Mouse (Mus musculus) CH12.LX (cell line): ENCODE data around the gene Dlg2. TPM values are rescaled to one million over a fixed set of nuclear protein-coding genes. Genes with fewer than 3 reads are reported as not detected.

Experiments
- DNase-seq: peaks from one replicate; pipeline ENCODE4 v3.0.0-alpha.2; 2013; ENCODE audit errors: extremely low read depth
- H3K27ac ChIP-seq: 2 replicates; pipeline ENCODE4 v1.5.1; 2012; ENCODE audit warnings: low read depth, mild to moderate bottlenecking, control low read depth, moderate library complexity; ENCODE audit not compliant: insufficient read depth
- H3K27me3 ChIP-seq: replicated peaks from 2 replicates; pipeline ENCODE3; 2012; ENCODE audit warnings: inconsistent platforms
- H3K36me3 ChIP-seq, 2 experiments: replicated peaks in 1 of 2; 2 replicates each; pipeline versions ENCODE3 to v1.6.1; 2012; ENCODE audit warnings: inconsistent platforms in 1 of 2, low read length in 1 of 2, mild to moderate bottlenecking in 1 of 2, mixed read lengths in 1 of 2, moderate library complexity in 1 of 2; ENCODE audit not compliant: control insufficient read depth in 1 of 2, insufficient read depth in 1 of 2
- H3K4me1 ChIP-seq, 2 experiments: 2 replicates each; pipeline ENCODE4 v1.6.1; 2012; ENCODE audit warnings: inconsistent platforms in 1 of 2, moderate library complexity in 1 of 2; ENCODE audit not compliant: insufficient read depth in 2 of 2, control insufficient read depth in 1 of 2
- H3K4me2 ChIP-seq: 2 replicates; pipeline ENCODE4 v1.6.1; 2012; ENCODE audit warnings: low read depth, mild to moderate bottlenecking, control low read depth; ENCODE audit not compliant: poor library complexity, insufficient read depth, severe bottlenecking
- H3K4me3 ChIP-seq, 3 experiments: fragments of 150-350 bp in 1 of 3; sonication (generic) in 1 of 3; replicated peaks in 1 of 3; 2 replicates each; pipeline versions ENCODE3 to v1.5.1; 2011 to 2012; ENCODE audit warnings: low read depth in 2 of 3, low read length in 2 of 3, mild to moderate bottlenecking in 2 of 3, moderate library complexity in 2 of 3, control low read depth in 1 of 3, improper control_type of control experiment in 1 of 3, inconsistent platforms in 1 of 3, mixed read lengths in 1 of 3; ENCODE audit not compliant: poor library complexity in 1 of 3
- H3K79me2 ChIP-seq: replicated peaks from 2 replicates; pipeline ENCODE4 v1.6.1; 2012; ENCODE audit warnings: mild to moderate bottlenecking, moderate library complexity; ENCODE audit not compliant: control insufficient read depth, poor library complexity, insufficient read depth, severe bottlenecking; ENCODE audit errors: extremely low read depth
- H3K9ac ChIP-seq: 2 replicates; pipeline ENCODE4 v1.6.1; 2012; ENCODE audit warnings: low read depth, mild to moderate bottlenecking, control low read depth, moderate library complexity; ENCODE audit not compliant: insufficient read depth
- H3K9me3 ChIP-seq: replicated peaks from 2 replicates; pipeline ENCODE3; 2012; ENCODE audit warnings: low read length, inconsistent platforms, mixed read lengths
- CTCF ChIP-seq, 2 experiments: IDR thresholded peaks in 1 of 2; conservative IDR thresholded peaks in 1 of 2; 2 replicates each; pipeline ENCODE4 v1.5.1; 2011 to 2012; ENCODE audit warnings: low read depth in 2 of 2, low read length in 2 of 2, improper control_type of control experiment in 1 of 2, inconsistent platforms in 1 of 2, mild to moderate bottlenecking in 1 of 2, moderate library complexity in 1 of 2
- JUND ChIP-seq: conservative IDR thresholded peaks from 2 replicates; pipeline ENCODE4 v1.6.1; 2011; ENCODE audit warnings: low read depth, low read length, improper control_type of control experiment
- KAT2A ChIP-seq: IDR thresholded peaks from 2 replicates; pipeline ENCODE4 v1.6.1; 2012; ENCODE audit warnings: low read length, improper control_type of control experiment, inconsistent platforms; ENCODE audit not compliant: insufficient replicate concordance
- MAX ChIP-seq: IDR thresholded peaks from 2 replicates; pipeline ENCODE4 v1.6.1; 2011; ENCODE audit warnings: low read length, improper control_type of control experiment
- MAZ ChIP-seq: IDR thresholded peaks from 2 replicates; pipeline ENCODE4 v1.6.1; 2012; ENCODE audit warnings: low read depth, mild to moderate bottlenecking, inconsistent platforms, low read length, improper control_type of control experiment, moderate library complexity
- NELFE ChIP-seq: IDR thresholded peaks from 2 replicates; pipeline ENCODE4 v1.6.1; 2011; ENCODE audit warnings: low read depth, low read length, improper control_type of control experiment
- POLR2A ChIP-seq: IDR thresholded peaks from 2 replicates; pipeline ENCODE4 v1.6.1; 2011; ENCODE audit warnings: low read depth, mild to moderate bottlenecking, improper control_type of control experiment, low read length
- RAD21 ChIP-seq: IDR thresholded peaks from 2 replicates; pipeline ENCODE4 v1.6.1; 2011; ENCODE audit warnings: low read depth, mild to moderate bottlenecking, low read length, improper control_type of control experiment, moderate library complexity
- SIN3A ChIP-seq: IDR thresholded peaks from 2 replicates; pipeline ENCODE4 v1.6.1; 2012; ENCODE audit warnings: low read length, improper control_type of control experiment, inconsistent platforms
- UBTF ChIP-seq: IDR thresholded peaks from 2 replicates; pipeline ENCODE4 v1.6.1; 2012; ENCODE audit warnings: low read depth, mild to moderate bottlenecking, inconsistent platforms, low read length, improper control_type of control experiment, moderate library complexity
- USF1 ChIP-seq: IDR thresholded peaks from 2 replicates; pipeline ENCODE4 v1.6.1; 2014; ENCODE audit warnings: low read depth, mild to moderate bottlenecking, inconsistent platforms, low read length, improper control_type of control experiment
- ZC3H11A ChIP-seq: IDR thresholded peaks from 2 replicates; pipeline ENCODE4 v1.6.1; 2012; ENCODE audit warnings: low read depth, mild to moderate bottlenecking, inconsistent platforms, low read length, improper control_type of control experiment
- ZMIZ1 ChIP-seq: IDR thresholded peaks from 2 replicates; pipeline ENCODE4 v1.6.1; 2012; ENCODE audit warnings: low read depth, mild to moderate bottlenecking, inconsistent platforms, low read length, improper control_type of control experiment
- ZNF384 ChIP-seq: IDR thresholded peaks from 2 replicates; pipeline ENCODE4 v1.6.1; 2012; ENCODE audit warnings: low read depth, low read length, improper control_type of control experiment, inconsistent platforms
- dilution Hi-C: fragments of 300-500 bp; cut with MboI; formaldehyde crosslinking; loops from 2 replicates; pipeline ENCODE4 v1.14.3; 2020; ENCODE audit warnings: low sequenced_read_pairs; ENCODE audit not compliant: extremely low pct_unique_long_range_greater_than_20kb, extremely low pct_ligation_motif_present
- in situ Hi-C: fragments of 300-500 bp; cut with MboI; formaldehyde crosslinking; loops from 3 replicates; pipeline ENCODE4 v1.14.3; 2019; ENCODE audit warnings: low sequenced_read_pairs, low pct_ligation_motif_present, low pct_unique_long_range_greater_than_20kb, mixed read lengths
- polyA plus RNA-seq: library from polyadenylated mRNA; unstranded; fragments of >175 nt; gene quantifications from 2 replicates; pipeline ENCODE4 v1.2.1, GENCODE M21; 2012; ENCODE audit warnings: low read depth; ENCODE audit not compliant: insufficient read length
- total RNA-seq, 2 experiments: library from RNA; depleted of rRNA; stranded (reverse); fragments of 300-350 nt in 1 of 2; fragments of >200 nt in 1 of 2; gene quantifications; 2 replicates each; pipeline ENCODE4 v1.2.3; 2012 to 2014

The Dlg2 gene
- total and polyA plus RNA-seq, 3 experiments, result 0.36 TPM; not detected in 2

GRCm38 (mm10) chr7:91443377-91443714 lies 966.9 kb downstream of the Dlg2 start:
- dilution Hi-C loops, result no loop called here

GRCm38 (mm10) chr7:91443913-91444312 lies 967.4 kb downstream of the Dlg2 start:
- dilution Hi-C loops (no loop called here), in situ Hi-C loops (no loop called here)
- H3K27me3 ChIP-seq, result no peaks in the 10 kb centered on the region
- H3K36me3 ChIP-seq, result no peaks in the 10 kb centered on the region
- TF ChIP-seq SIN3A, result no peak
- no peaks in the 10 kb centered on the region for H3K4me1 ChIP-seq
- no peaks in the 10 kb centered on the region for H3K9me3 ChIP-seq
- no peak for DNase-seq
- H3K27ac ChIP-seq, result no peak overlapping the region
- no peak overlapping the region for H3K9ac ChIP-seq
- H3K4me3 ChIP-seq, result no peak overlapping the region
- H3K4me2 ChIP-seq, result no peak overlapping the region
- no peaks in the 10 kb centered on the region for H3K79me2 ChIP-seq

More at GRCm38 (mm10) chr7:91443377-91443714, 966.9 kb downstream of the Dlg2 start:
- Histone ChIP-seq H3K27ac (no peak overlapping the region), H3K79me2 (no peaks in the 10 kb centered on the region), H3K9me3 (no peaks in the 10 kb centered on the region), H3K4me1 (no peaks in the 10 kb centered on the region), H3K27me3 (no peaks in the 10 kb centered on the region), H3K36me3 (no peaks in the 10 kb centered on the region), H3K4me2 (no peak overlapping the region), H3K9ac (no peak overlapping the region), H3K4me3 (no peak overlapping the region)
- TF ChIP-seq SIN3A (no peak), UBTF (no peak), KAT2A (no peak), ZC3H11A (no peak), POLR2A (no peak), CTCF (conservative IDR thresholded peaks at IDR 0.05 in 1 of 2, IDR thresholded peaks at IDR 0.05 in 1 of 2; ENCODE audit: low read depth in 2 of 2, low read length in 2 of 2) (no peak), JUND (no peak), MAX (no peak)
- in situ Hi-C loops, result no loop called here
- DNase-seq, result no peak

- DNase-seq, result no peak
- Histone ChIP-seq H3K4me3 (no peak overlapping the region), H3K4me2 (no peak overlapping the region), H3K9ac (no peak overlapping the region), H3K9me3 (no peaks in the 10 kb centered on the region), H3K27ac (no peak overlapping the region), H3K4me1 (no peaks in the 10 kb centered on the region), H3K79me2 (no peaks in the 10 kb centered on the region), H3K27me3 (no peaks in the 10 kb centered on the region), H3K36me3 (no peaks in the 10 kb centered on the region)
- in situ Hi-C loops, result no loop called here
- dilution Hi-C loops, result no loop called here
- no peak for TF ChIP-seq SIN3A
- TF ChIP-seq MAZ, result no peak
- TF ChIP-seq ZNF384, result no peak
- no peak for TF ChIP-seq ZMIZ1
- no peak for TF ChIP-seq NELFE
- no peak for TF ChIP-seq RAD21
- no peak for TF ChIP-seq USF1
Observed at GRCm38 (mm10) chr7:91444728-91445127, 968.3 kb downstream of the Dlg2 start.
